Mouse (Mus musculus): ENCODE measurements at regions not wholly inside any gene's neighbourhood (a gene's known extent, or its start where the extent isn't known, plus 50 kb on each side); places are given as distances from the start of the nearest gene placed in this dataset.
A peak's percentile ranks its signal among the peaks of the same experiment; 100 is the strongest.

GRCm38 (mm10) chr8:40127141-40127540 lies 547.7 kb upstream of the Adam24 start:
- TF ChIP-seq NANOG (IDR thresholded peaks at IDR 0.05; ENCODE audit: borderline replicate concordance, low read length) (no peak), POU5F1 (IDR thresholded peaks at IDR 0.05; ENCODE audit: borderline replicate concordance, low read length) (no peak), CTCF (conservative IDR thresholded peaks at IDR 0.05; ENCODE audit: low read length) (no peak)
- Histone ChIP-seq H3K27me3 (ENCODE audit: insufficient read depth, low read length) (no peaks in the 10 kb centered on the region), H3K4me1 (replicated peaks; ENCODE audit: low read depth, low read length) (no peaks in the 10 kb centered on the region), H3K4me3 (replicated peaks; ENCODE audit: low read length) (no peak overlapping the region), H3K36me3 (ENCODE audit: insufficient read depth, low read length) (no peaks in the 10 kb centered on the region), H3K9me3 (ENCODE audit: low read length) (no peaks in the 10 kb centered on the region)

GRCm38 (mm10) chr8:40132662-40133257 lies 542.1 kb upstream of the Adam24 start:
- no peak for TF ChIP-seq NANOG (IDR thresholded peaks at IDR 0.05; ENCODE audit: borderline replicate concordance, low read length)
- TF ChIP-seq POU5F1 (IDR thresholded peaks at IDR 0.05; ENCODE audit: borderline replicate concordance, low read length), result no peak
- peak; percentile 60 for TF ChIP-seq CTCF (conservative IDR thresholded peaks at IDR 0.05; ENCODE audit: low read length)
- no peaks in the 10 kb centered on the region for H3K27me3 ChIP-seq (ENCODE audit: insufficient read depth, low read length)
- H3K9me3 ChIP-seq (ENCODE audit: low read length), result no peaks in the 10 kb centered on the region
- no peaks in the 10 kb centered on the region for H3K4me1 ChIP-seq (replicated peaks; ENCODE audit: low read depth, low read length)
- no peak overlapping the region for H3K4me3 ChIP-seq (replicated peaks; ENCODE audit: low read length)
- no peaks in the 10 kb centered on the region for H3K36me3 ChIP-seq (ENCODE audit: insufficient read depth, low read length)

- Histone ChIP-seq H3K4me3 (replicated peaks; ENCODE audit: low read length) (no peak overlapping the region), H3K4me1 (replicated peaks; ENCODE audit: low read depth, low read length) (no peaks in the 10 kb centered on the region), H3K9me3 (ENCODE audit: low read length) (peaks cover 3% of the 10 kb centered on the region; the same call in 1 of the 2 replicates), H3K27me3 (ENCODE audit: insufficient read depth, low read length) (no peaks in the 10 kb centered on the region), H3K36me3 (ENCODE audit: insufficient read depth, low read length) (no peaks in the 10 kb centered on the region)
- TF ChIP-seq CTCF (conservative IDR thresholded peaks at IDR 0.05; ENCODE audit: low read length) (peak; percentile 65), NANOG (IDR thresholded peaks at IDR 0.05; ENCODE audit: borderline replicate concordance, low read length) (no peak), POU5F1 (IDR thresholded peaks at IDR 0.05; ENCODE audit: borderline replicate concordance, low read length) (no peak)
These were observed 523.7 kb upstream of the Adam24 start for GRCm38 (mm10) chr8:40150911-40151797.

DNA sequence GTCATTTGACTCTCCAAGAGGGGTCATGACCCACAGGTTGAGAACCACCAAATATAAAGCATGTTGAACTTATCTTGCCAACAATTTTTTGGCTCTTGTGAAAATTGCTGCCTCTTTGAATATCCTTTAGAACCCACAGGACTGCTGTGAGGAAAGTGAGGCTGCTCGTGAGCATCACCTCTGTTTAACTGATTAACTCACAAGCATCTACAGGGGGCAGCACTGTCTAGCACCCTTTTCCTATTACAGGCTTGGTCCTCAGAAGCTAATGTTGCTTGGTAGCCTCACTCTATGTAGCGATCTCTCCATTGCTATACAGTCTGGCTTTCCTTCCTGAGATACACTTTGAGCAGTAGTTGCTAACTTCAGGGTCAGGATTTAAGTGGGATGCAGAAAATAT lies 522.4 kb upstream of the Adam24 start:
- H3K27me3 ChIP-seq (ENCODE audit: insufficient read depth, low read length), result no peaks in the 10 kb centered on the region
- TF ChIP-seq POU5F1 (IDR thresholded peaks at IDR 0.05; ENCODE audit: borderline replicate concordance, low read length), result no peak
- no peak; the same call in 1 of the 2 replicates for TF ChIP-seq CTCF (conservative IDR thresholded peaks at IDR 0.05; ENCODE audit: low read length)
- no peak for TF ChIP-seq NANOG (IDR thresholded peaks at IDR 0.05; ENCODE audit: borderline replicate concordance, low read length)
- H3K4me1 ChIP-seq (replicated peaks; ENCODE audit: low read depth, low read length), result no peaks in the 10 kb centered on the region

DNA sequence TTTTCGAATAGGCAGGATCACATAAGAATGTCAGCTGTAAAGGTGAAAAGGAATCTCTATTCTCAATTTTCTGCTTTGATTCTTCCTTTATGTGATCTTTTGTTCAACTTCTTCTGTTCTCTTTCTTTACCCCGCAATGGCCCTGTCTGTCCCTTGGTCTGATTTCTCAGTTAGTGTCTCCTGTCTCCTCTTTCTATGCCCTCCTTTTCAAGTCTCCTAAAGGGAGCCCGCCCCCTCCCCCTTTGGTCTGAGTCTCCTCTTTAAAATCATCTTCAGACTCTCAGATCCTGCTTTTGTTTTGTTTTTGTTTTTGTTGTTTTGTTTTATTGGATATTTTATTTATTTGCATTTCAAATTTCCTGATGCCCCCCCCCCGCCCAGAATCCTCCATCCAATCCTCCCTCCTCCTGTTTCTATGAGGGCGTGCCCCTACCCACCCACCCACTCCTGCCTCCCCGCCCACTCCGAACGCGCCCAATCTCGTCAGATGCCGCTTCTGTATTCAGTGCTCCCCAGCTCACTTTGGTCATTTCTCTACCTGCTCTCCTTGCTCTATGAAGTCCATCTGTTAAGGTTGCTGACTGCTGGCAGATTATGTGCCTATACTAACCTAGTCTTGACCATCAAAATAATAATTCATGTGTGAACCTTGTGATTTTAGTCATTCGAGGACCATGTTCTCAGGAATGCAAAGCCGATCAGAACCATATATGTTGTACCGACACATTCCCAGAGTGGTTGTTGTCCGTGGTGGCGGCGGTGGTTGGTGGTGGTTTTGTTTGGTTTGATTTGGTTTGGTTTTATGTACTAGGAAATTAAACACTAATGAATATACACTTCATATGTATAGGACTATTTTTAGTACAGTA lies 487.9 kb upstream of the Adam24 start:
- Histone ChIP-seq H3K9me3 (ENCODE audit: low read length) (no peaks in the 10 kb centered on the region), H3K36me3 (ENCODE audit: insufficient read depth, low read length) (no peaks in the 10 kb centered on the region), H3K4me1 (replicated peaks; ENCODE audit: low read depth, low read length) (peaks cover 7% of the 10 kb centered on the region), H3K27me3 (ENCODE audit: insufficient read depth, low read length) (peaks cover 6% of the 10 kb centered on the region), H3K4me3 (replicated peaks; ENCODE audit: low read length) (no peak overlapping the region)
- TF ChIP-seq NANOG (IDR thresholded peaks at IDR 0.05; ENCODE audit: borderline replicate concordance, low read length) (no peak), POU5F1 (IDR thresholded peaks at IDR 0.05; ENCODE audit: borderline replicate concordance, low read length) (no peak), CTCF (conservative IDR thresholded peaks at IDR 0.05; ENCODE audit: low read length) (no peak)

More for the DNA sequence above, 522.4 kb upstream of the Adam24 start:
- H3K4me3 ChIP-seq (replicated peaks; ENCODE audit: low read length), result no peak overlapping the region
- no peaks in the 10 kb centered on the region for H3K36me3 ChIP-seq (ENCODE audit: insufficient read depth, low read length)
- H3K9me3 ChIP-seq (ENCODE audit: low read length), result peaks cover 3% of the 10 kb centered on the region; the same call in 1 of the 2 replicates

DNA sequence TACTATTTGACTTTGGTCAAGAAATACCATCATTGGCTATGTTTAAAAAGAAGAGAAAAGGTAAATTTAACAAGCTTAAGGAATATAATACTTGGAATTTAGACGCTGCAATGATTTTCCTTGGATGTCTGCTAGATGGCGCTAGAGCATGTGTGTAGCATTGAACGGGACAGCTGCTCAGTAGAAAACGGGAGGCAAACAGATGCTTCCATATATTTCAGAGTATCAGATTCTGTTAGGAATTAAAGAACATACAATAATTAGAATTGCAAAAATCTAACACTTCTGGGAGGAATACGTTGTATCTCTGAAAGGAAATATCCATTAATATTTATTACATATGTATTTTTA lies 487.3 kb upstream of the Adam24 start:
- peaks cover 6% of the 10 kb centered on the region for H3K27me3 ChIP-seq (ENCODE audit: insufficient read depth, low read length)
- no peak overlapping the region for H3K4me3 ChIP-seq (replicated peaks; ENCODE audit: low read length)
- H3K36me3 ChIP-seq (ENCODE audit: insufficient read depth, low read length), result no peaks in the 10 kb centered on the region
- H3K4me1 ChIP-seq (replicated peaks; ENCODE audit: low read depth, low read length), result peaks cover 13% of the 10 kb centered on the region
- TF ChIP-seq POU5F1 (IDR thresholded peaks at IDR 0.05; ENCODE audit: borderline replicate concordance, low read length), result no peak
- no peak for TF ChIP-seq NANOG (IDR thresholded peaks at IDR 0.05; ENCODE audit: borderline replicate concordance, low read length)
- peak; percentile 63 for TF ChIP-seq CTCF (conservative IDR thresholded peaks at IDR 0.05; ENCODE audit: low read length)
- H3K9me3 ChIP-seq (ENCODE audit: low read length), result no peaks in the 10 kb centered on the region

DNA sequence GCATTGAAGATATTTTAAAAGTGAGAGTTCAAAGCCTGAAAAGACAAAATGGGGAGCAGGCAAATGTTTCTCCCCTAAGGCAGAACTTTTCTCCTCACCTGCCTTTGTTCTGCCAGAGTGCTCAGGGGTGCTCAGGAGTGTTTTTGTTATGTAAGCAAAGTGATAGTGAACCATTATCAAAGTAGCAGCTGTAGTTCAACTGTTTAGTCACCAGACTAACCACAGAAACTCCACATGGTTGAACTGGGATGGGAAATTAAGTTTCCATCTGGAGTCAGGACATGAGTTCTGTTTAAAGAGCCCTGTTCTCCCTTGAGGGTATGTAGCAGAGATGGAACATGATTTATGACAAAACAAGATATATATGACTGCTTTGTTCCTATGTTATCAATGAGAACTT lies 482.6 kb upstream of the Adam24 start:
- Histone ChIP-seq H3K36me3 (ENCODE audit: insufficient read depth, low read length) (no peaks in the 10 kb centered on the region), H3K27me3 (ENCODE audit: insufficient read depth, low read length) (peaks cover 12% of the 10 kb centered on the region), H3K9me3 (ENCODE audit: low read length) (no peaks in the 10 kb centered on the region), H3K4me1 (replicated peaks; ENCODE audit: low read depth, low read length) (peaks cover 8% of the 10 kb centered on the region), H3K4me3 (replicated peaks; ENCODE audit: low read length) (no peak overlapping the region)
- no peak for TF ChIP-seq CTCF (conservative IDR thresholded peaks at IDR 0.05; ENCODE audit: low read length)
- TF ChIP-seq NANOG (IDR thresholded peaks at IDR 0.05; ENCODE audit: borderline replicate concordance, low read length), result peak; percentile 98

DNA sequence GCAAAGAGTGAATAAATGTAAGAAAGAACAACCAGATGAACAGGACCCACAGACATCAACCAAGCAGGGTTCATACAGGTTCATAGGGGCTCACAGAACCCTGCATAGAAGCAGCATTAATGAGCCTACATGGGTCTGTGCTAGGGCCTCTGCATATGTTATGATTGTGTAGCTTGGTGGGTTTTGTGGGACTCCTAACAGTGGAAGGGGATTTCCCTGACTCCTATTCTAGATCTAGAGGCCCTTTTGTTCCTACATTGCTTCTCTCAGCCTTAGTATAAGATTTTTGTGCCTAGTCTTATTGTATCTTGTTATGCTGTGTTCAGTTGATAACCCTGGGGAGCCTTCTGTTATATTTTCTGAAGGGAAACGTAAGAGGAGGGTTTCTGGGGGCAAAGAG lies 481.7 kb upstream of the Adam24 start:
- Histone ChIP-seq H3K9me3 (ENCODE audit: low read length) (no peaks in the 10 kb centered on the region), H3K4me1 (replicated peaks; ENCODE audit: low read depth, low read length) (peaks cover 8% of the 10 kb centered on the region), H3K4me3 (replicated peaks; ENCODE audit: low read length) (no peak overlapping the region), H3K36me3 (ENCODE audit: insufficient read depth, low read length) (no peaks in the 10 kb centered on the region), H3K27me3 (ENCODE audit: insufficient read depth, low read length) (peaks cover 12% of the 10 kb centered on the region)
- no peak for TF ChIP-seq NANOG (IDR thresholded peaks at IDR 0.05; ENCODE audit: borderline replicate concordance, low read length)
- no peak for TF ChIP-seq POU5F1 (IDR thresholded peaks at IDR 0.05; ENCODE audit: borderline replicate concordance, low read length)
